Mouse (Mus musculus) heart, embryonic 11.5 days (tissue): ENCODE data around the gene Thy1. TPM values are rescaled to one million over a fixed set of nuclear protein-coding genes. Genes with fewer than 3 reads are reported as not detected.

Source experiments
- ATAC-seq: fragments of 200-750 bp; cut with Nextera tagmentation; replicated peaks from 2 replicates; pipeline ENCODE4 v1.8.0; 2017; ENCODE audit warnings: moderate library complexity; ENCODE audit not compliant: insufficient number of reproducible peaks, low FRiP score, low TSS enrichment
- H3K27ac ChIP-seq: fragments of 300-500 bp; sonication (generic); 2 replicates; pipeline ENCODE4 v1.5.1; 2014; ENCODE audit warnings: mild to moderate bottlenecking, low read depth, low read length
- H3K27me3 ChIP-seq: fragments of 300-500 bp; sonication (generic); 2 replicates; pipeline ENCODE4 v1.6.1; 2014; ENCODE audit warnings: mild to moderate bottlenecking, low read length, mixed read lengths; ENCODE audit not compliant: control insufficient read depth, insufficient read depth
- H3K36me3 ChIP-seq: fragments of 300-500 bp; sonication (generic); 2 replicates; pipeline ENCODE4 v1.6.1; 2014; ENCODE audit warnings: mild to moderate bottlenecking, low read length, moderate library complexity, mixed read lengths; ENCODE audit not compliant: control insufficient read depth, insufficient read depth
- H3K4me1 ChIP-seq: fragments of 300-500 bp; sonication (generic); 2 replicates; pipeline ENCODE4 v1.6.1; 2014; ENCODE audit warnings: low read length; ENCODE audit not compliant: control insufficient read depth, insufficient read depth
- H3K4me2 ChIP-seq: fragments of 300-500 bp; sonication (generic); 2 replicates; pipeline ENCODE4 v1.6.1; 2014; ENCODE audit warnings: mild to moderate bottlenecking, moderate library complexity
- H3K4me3 ChIP-seq: fragments of 300-500 bp; sonication (generic); 2 replicates; pipeline ENCODE4 v1.5.1; 2014; ENCODE audit warnings: low read depth, low read length
- H3K9ac ChIP-seq: fragments of 300-500 bp; sonication (generic); 2 replicates; pipeline ENCODE4 v1.6.1; 2014; ENCODE audit warnings: mild to moderate bottlenecking, low read depth, low read length, moderate library complexity
- H3K9me3 ChIP-seq: fragments of 300-500 bp; sonication (generic); replicated peaks from 2 replicates; pipeline ENCODE4 v1.6.1; 2016; ENCODE audit warnings: low read length; ENCODE audit not compliant: control insufficient read depth
- WGBS: fragments of 180-500 bp; shearing (Covaris S2); extraction: QIAGEN DNeasy Blood & Tissue Kit; methylation state at CpG from one replicate; pipeline ENCODE4 v1.1.7; 2014; ENCODE audit not compliant: insufficient replicate concordance; 5-methylcytosine and 5-hydroxymethylcytosine counted together
- polyA plus RNA-seq: library from polyadenylated mRNA; unstranded; fragments of >200 nt; fragmentation: Nextera tagmentation; extraction: Ambion mirVana; gene quantifications from 2 replicates; pipeline ENCODE4 v1.2.1, GENCODE M21; 2014

The Thy1 gene
- polyA plus RNA-seq, 1 experiment from 2014 or later, result 0.86 TPM

DNA sequence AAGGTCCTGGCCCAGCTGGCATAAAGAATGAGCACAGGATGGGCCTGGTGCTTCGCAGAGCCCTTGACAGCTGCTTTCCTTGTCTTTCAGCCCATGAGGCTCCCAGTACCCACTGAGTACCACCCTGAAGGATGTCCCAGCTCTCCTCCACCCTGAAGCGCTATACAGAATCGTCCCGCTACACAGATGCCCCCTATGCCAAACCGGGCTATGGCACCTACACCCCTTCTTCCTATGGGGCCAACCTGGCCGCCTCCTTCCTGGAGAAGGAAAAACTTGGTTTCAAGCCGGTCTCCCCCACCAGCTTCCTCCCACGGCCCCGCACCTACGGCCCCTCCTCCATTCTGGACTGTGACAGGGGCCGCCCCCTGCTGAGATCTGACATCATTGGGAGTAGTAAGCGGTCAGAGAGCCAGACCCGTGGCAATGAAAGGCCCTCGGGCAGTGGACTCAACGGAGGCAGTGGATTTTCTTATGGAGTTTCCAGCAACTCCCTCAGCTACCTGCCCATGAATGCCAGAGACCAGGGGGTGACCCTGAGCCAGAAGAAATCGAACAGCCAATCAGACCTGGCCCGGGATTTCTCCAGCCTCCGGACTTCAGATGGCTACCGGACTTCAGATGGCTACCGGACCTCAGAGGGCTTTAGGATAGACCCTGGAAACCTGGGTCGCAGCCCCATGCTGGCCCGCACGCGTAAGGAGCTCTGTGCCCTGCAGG, 32.3 kb downstream of the Thy1 start:
- no peak for ATAC-seq
- WGBS, result 71% methylated on average over 24 of the region's 24 CpGs
- no peak overlapping the region for H3K4me2 ChIP-seq
- no peaks in the 10 kb centered on the region for H3K27me3 ChIP-seq
- H3K4me1 ChIP-seq, result peaks cover 60% of the 10 kb centered on the region
- H3K4me3 ChIP-seq, result no peak overlapping the region
- no peak overlapping the region for H3K9ac ChIP-seq
- no peak overlapping the region for H3K27ac ChIP-seq
- no peaks in the 10 kb centered on the region for H3K9me3 ChIP-seq
- no peaks in the 10 kb centered on the region for H3K36me3 ChIP-seq

DNA sequence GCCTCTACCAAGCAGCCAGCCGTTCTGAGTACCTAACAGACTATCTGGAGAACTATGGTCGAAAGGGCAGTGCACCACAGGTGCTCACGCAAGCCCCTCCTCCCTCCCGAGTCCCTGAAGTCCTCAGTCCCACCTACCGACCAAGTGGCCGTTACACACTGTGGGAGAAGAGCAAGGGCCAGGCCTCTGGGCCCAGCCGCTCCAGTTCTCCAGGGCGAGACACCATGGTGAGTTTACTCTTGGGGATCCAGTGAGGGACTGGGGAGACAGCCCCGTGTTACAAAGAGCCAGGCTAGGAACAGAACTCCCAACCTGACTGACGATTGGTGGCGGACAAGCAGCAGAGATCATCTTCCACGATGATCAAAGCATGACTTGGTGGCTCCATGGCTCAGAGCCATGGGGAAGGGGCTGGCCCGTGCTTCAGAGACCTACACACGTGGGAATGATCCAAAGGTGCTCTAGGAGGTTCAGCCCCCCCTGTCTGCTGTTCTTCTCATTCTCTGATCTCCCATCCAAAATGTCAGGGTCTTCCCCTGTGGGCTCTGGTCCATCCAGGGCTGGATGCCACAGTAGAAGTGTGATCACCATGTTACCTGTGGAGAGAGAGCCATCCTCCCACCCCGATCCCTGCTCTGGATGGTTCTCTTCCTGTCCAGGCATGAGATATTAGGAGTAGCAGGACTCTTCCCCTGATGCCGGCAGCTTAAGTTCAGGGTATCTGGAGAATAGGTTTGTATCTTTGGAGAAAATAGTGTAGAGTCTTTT, 33.0 kb downstream of the Thy1 start:
- H3K4me2 ChIP-seq, result no peak overlapping the region
- ATAC-seq, result no peak
- H3K27ac ChIP-seq, result no peak overlapping the region
- H3K9me3 ChIP-seq, result no peaks in the 10 kb centered on the region
- peaks cover 55% of the 10 kb centered on the region for H3K4me1 ChIP-seq
- H3K4me3 ChIP-seq, result no peak overlapping the region
- H3K36me3 ChIP-seq, result no peaks in the 10 kb centered on the region
- WGBS, result 65% methylated on average over 16 of the region's 16 CpGs
- no peak overlapping the region for H3K9ac ChIP-seq
- no peaks in the 10 kb centered on the region for H3K27me3 ChIP-seq

DNA sequence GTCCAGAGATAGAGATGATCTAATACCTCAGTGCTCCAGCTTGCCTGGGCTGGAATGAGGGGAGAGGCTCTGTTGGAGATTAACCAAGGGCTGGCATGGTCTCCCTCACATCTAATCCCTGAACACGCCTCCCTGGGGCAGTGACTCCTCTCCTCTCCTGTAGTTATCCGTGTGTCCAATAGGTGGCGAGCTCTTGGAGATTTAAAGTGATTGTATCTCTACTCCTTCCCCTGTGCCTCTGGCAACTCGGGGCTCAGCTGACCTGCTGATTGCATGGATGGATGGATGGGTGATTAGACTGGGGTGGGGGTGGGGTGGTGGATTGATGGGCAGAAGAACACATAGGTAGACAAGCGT, 33.6 kb downstream of the Thy1 start:
- H3K36me3 ChIP-seq, result no peaks in the 10 kb centered on the region
- no peak overlapping the region for H3K4me3 ChIP-seq
- peak overlapping the region; percentile 33; the same call in 1 of the 2 replicates for H3K4me2 ChIP-seq
- WGBS, result 11% methylated on average over 5 of the region's 5 CpGs
- no peak overlapping the region for H3K27ac ChIP-seq
- no peaks in the 10 kb centered on the region for H3K27me3 ChIP-seq
- ATAC-seq, result no peak
- no peak overlapping the region for H3K9ac ChIP-seq
- H3K4me1 ChIP-seq, result peaks cover 50% of the 10 kb centered on the region
- H3K9me3 ChIP-seq, result no peaks in the 10 kb centered on the region

DNA sequence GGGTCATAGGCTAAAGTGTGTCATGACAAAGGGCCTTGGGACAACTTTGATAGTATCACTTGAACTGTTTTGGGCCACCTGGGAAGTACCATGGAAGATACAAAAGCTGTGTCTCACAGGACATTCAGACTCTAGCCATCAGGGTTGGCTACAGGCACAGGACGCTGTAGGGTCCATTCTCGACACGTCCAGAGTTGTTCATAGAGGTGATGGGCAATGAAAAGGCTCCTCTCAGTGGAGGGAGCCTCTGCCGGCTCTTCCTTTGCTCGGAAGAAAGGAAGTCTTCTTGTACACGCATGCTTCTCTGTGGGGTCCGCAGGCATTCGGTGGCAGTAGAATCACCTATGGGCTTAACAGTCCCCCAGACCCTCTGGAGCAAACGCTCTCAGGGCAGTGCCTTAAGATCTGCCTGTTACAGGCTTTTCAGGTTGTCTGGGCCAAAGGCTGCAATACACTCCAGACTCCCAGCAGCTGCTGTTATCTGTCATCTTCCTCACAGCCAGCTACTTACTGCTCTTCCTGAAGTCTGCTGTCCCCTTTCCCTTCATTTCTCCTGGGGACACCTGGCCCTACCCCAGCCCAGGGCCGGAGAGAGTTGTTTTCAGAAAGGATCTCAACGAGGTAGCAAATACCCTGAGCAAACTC, 34.2 kb downstream of the Thy1 start:
- Histone ChIP-seq H3K27ac (no peak overlapping the region), H3K4me1 (peaks cover 44% of the 10 kb centered on the region), H3K4me2 (peak overlapping the region; percentile 33; the same call in 1 of the 2 replicates), H3K9me3 (no peaks in the 10 kb centered on the region), H3K9ac (no peak overlapping the region), H3K27me3 (no peaks in the 10 kb centered on the region), H3K36me3 (no peaks in the 10 kb centered on the region), H3K4me3 (no peak overlapping the region)
- no peak for ATAC-seq
- 75% methylated on average over 11 of the region's 11 CpGs for WGBS

DNA sequence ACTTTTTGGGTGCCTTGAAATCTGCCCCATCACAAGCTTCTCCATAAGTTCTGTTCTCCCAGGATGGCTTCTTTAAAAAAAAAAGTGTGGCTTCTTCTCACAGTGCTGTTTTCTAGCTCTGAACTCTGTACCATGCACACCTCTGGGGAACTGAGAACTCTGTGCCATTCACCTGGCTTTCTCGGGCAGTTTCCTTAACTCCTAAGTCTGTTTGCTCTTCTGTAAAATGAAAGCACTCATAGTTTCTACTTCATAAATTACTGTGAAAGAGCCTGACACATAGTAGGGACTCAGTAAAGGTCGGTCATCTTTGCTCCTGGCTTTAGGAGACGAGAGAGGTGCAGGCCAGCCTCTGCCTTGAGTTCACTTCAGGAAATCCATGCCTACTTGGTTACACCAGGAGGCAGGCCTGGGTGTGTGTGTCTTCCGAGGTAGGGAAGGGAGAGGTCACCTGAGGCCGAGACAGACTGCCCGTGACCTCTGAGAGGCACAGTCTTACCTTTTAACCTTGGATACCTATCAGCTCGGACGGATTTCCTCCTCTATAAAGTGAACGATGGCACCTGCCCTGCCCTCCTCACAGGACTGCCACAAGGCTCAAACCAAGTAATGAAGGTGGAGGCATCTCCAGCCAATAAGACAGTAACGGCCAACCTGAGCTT, 35.1 kb downstream of the Thy1 start:
- no peak for ATAC-seq
- Histone ChIP-seq H3K36me3 (no peaks in the 10 kb centered on the region), H3K4me2 (peak overlapping the region; percentile 31), H3K4me1 (peaks cover 38% of the 10 kb centered on the region), H3K27ac (no peak overlapping the region; the same call in 1 of the 2 replicates), H3K9me3 (no peaks in the 10 kb centered on the region), H3K27me3 (no peaks in the 10 kb centered on the region), H3K4me3 (no peak overlapping the region), H3K9ac (peak overlapping the region; percentile 43; the same call in 1 of the 2 replicates)
- 71% methylated on average over 10 of the region's 10 CpGs for WGBS

DNA sequence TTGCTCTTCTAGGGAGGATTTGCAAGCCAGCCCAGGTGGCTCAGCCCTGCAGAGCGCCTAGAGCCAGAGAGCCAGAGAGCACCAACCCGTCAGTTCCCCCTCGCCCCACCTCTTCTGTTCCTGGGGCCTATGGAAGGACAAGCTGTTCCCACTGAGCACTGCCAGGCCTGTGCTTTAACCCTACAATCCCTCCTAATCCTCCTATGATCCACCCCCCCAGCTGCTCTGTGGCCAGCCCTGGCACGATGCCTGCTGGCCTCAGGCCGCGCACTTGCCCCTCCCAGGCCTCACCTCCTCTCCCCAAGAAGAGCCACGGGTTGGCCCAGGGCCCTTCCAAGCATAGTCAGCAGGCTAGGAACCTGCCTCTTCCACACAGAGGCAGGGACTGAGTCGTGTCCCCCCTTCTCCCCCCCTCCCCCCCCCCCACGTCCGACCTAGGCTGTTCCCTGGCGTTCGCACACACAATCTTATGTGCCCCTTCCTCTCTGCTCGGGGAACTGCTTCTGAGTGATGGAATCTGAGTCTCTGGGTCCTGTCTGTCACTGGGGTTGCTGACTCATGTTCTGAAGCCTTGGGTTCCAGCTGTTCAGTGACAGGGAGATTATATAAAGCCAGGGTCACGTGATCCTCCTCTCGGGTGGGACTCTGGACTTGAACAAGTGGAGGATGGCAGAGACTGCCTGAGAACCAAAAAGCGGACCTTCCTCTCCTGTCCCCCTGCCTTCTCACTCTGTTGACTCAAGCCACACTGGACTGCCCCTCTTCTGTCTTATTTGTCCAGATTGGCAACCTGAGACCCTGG, 36.0 kb downstream of the Thy1 start:
- 0 out of 2 replicates have a peak overlapping the region, but pooled peaks have one; percentile 7 for H3K9ac ChIP-seq
- ATAC-seq, result peak; percentile 50
- H3K27me3 ChIP-seq, result no peaks in the 10 kb centered on the region
- H3K36me3 ChIP-seq, result no peaks in the 10 kb centered on the region
- H3K9me3 ChIP-seq, result no peaks in the 10 kb centered on the region
- 24% methylated on average over 14 of the region's 16 CpGs for WGBS
- H3K27ac ChIP-seq, result peak overlapping the region; percentile 4
- peak overlapping the region; percentile 31 for H3K4me2 ChIP-seq
- H3K4me1 ChIP-seq, result peaks cover 43% of the 10 kb centered on the region
- H3K4me3 ChIP-seq, result no peak overlapping the region

DNA sequence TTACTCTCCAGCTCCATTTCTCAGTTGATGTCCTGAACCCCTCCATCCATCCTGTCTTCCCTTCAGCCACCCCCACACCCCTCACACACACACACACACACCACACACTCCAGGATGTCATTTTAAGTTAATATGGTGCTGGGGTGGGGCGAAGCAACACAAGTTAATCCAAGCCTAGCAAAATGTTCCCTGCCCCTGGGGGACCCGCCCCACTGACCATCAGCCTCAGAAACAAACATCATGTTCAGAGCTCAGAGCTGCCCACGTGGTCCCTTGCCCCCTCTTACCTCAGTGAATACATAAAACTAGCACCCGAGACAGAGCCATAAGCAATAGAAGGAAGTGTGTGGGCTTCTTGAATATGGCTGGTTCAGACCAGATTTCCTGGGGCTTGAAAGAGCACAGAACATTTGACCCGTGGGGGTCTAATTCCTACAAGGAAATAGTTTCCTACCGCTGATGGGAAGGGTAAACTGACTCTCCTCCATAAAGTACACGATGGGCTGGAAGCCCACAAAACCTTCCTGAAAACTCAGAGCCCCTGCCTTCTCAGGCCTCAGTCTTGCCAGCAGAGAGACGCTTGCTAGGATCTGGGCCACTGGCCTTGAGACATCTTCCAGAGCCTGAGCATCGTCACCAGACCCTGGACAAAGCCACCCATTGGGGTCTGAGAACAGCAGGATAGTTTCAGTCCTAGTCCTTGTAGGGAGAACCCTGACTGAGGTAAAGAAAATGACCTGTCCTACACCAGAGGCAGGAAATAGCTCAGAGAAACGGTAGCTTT, 37.0 kb downstream of the Thy1 start:
- 70% methylated on average over 10 of the region's 10 CpGs for WGBS
- H3K9me3 ChIP-seq, result no peaks in the 10 kb centered on the region
- H3K27ac ChIP-seq, result no peak overlapping the region
- no peaks in the 10 kb centered on the region for H3K27me3 ChIP-seq
- H3K9ac ChIP-seq, result no peak overlapping the region
- no peak overlapping the region for H3K4me2 ChIP-seq
- H3K4me1 ChIP-seq, result peaks cover 48% of the 10 kb centered on the region
- no peak for ATAC-seq
- H3K36me3 ChIP-seq, result no peaks in the 10 kb centered on the region
- H3K4me3 ChIP-seq, result no peak overlapping the region
